Mouse (Mus musculus) G1E (cell line): ENCODE measurements around the gene Asb18.

Experiments used
- CTCF ChIP-seq: IDR thresholded peaks from 2 replicates; pipeline ENCODE4 v1.5.1; 2012; ENCODE audit warnings: low read depth, low read length, inconsistent platforms, mixed read lengths
- GATA1 ChIP-seq: IDR thresholded peaks from 2 replicates; pipeline ENCODE4 v1.6.1; 2012; ENCODE audit warnings: borderline replicate concordance, low read length, inconsistent platforms, mixed read lengths
- GATA2 ChIP-seq: IDR thresholded peaks from 2 replicates; pipeline ENCODE4 v1.6.1; 2012; ENCODE audit warnings: low read depth, low read length, inconsistent platforms, borderline replicate concordance
- POLR2AphosphoS5 ChIP-seq: IDR thresholded peaks from 2 replicates; pipeline ENCODE4 v1.6.1; 2012; ENCODE audit warnings: low read depth, low read length, inconsistent platforms; ENCODE audit not compliant: insufficient replicate concordance
- TAL1 ChIP-seq: conservative IDR thresholded peaks from 2 replicates; pipeline ENCODE4 v1.6.1; 2012; ENCODE audit warnings: low read depth, low read length, inconsistent platforms, mixed read lengths

DNA sequence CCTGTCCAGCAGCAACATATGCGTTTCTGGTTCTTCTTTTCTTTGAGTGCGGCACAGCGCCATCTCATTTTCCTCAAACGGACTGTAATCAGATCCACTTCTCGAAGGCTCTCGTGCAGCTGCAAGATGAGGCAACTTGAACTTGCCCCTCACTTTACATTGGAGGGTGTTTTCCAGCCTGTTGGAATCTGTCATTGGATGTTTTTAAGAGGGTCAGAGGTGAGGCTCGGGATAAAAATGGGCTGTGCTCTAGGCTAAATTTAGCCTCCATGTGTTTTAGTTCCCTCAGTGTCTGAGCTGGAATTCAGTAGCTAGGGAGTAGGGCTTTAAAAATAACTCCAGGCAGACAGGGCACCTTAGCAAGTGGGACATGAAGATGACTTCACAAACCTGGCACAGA is 16.4 kb downstream of the Asb18 start:
- TF ChIP-seq CTCF (no peak), POLR2AphosphoS5 (no peak), GATA1 (no peak), TAL1 (no peak), GATA2 (no peak)
